Mouse (Mus musculus): ENCODE results near the gene Snx8.
"Not testable (repeated sequence)": the region's sequence is repeated elsewhere in the genome, so short reads cannot be mapped to it uniquely, and the experiment has no call there.

The Snx8 gene

DNA sequence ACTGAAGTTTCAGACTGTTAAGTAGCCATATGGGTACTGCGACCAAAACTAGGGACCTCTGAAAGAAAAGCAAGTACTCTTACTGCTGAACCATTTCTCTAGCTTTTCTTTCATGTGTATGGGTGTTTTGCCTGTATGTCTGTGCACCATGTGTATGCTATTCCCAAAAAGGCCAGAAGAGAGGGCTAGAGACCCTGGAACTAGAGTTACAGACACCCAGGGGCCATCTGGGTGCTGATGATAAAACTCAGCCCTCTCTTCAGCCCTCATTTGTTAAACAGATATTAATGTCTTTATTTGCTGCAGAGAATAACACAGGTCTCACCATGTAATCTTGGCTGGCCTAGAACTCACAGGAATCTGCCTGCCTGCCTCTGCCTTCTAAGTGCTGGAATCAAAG is 4.6 kb downstream of the Snx8 start:
- DNase-seq (ENCODE audit: low read depth, low spot score): no peak

- DNase-seq (ENCODE audit: low read depth, low spot score): no peak
Observed at GRCm38 (mm10) chr5:140383559-140383958, 5.5 kb downstream of the Snx8 start.

DNA sequence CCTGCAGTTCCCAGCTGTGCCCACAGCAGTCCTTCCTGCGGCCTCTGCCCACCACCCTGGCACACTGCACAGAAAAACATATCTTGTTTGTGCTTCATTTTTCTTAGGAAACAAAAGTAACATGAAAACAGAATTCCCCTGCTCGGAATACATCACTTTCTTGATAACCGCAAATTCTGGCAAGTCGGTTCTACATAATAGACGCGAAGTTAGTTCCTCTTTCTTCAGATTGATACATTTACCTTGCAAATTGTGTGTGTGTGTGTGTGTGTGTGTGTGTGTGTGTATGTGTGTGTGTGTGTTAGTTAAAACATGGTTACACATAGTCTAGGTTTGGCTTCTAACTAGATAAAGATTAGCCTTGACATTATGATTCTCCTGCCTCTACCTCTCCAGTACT is 6.4 kb downstream of the Snx8 start:
- DNase-seq (ENCODE audit: low read depth, low spot score): no peak

DNA sequence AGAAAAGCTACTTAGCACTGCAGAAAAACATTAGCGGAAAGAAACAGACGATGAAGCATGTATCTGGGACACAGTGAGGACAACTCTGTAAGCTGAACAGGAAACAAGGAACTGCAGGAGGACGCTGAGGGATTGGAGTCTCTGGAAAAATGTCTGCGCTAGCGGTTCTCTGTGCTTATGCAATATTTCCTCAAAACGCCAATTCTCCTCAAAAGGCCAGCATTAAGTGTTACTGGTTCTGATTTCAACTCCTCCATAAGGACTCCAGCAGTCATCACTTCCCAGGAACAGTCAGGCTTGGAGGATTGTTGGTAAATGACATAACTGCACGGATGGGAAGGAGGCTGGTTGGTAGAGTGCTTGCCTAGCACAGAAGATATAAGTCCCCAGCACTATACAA is 7.9 kb downstream of the Snx8 start:
- DNase-seq (ENCODE audit: low read depth, low spot score): no peak

DNA sequence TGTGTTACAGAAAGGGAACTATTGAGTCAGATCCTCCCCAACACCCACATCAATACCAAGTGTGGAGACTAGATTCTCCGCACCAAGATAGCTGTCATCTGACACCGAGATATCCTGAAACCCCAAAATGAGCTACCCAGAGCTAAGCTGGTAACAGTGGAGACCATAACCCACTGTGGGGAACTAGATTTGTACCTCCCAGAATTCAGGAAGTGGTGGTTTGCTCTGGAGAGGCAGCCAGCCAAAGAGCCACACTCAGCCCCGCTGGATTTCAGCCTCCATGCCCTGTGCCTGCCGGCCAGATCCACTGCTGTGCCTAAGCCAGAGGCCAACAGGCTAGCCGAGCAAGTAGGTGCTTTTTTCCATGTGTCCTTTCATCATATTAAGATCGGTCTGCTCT is 9.8 kb downstream of the Snx8 start:
- no peak for DNase-seq (ENCODE audit: low read depth, low spot score)

DNA sequence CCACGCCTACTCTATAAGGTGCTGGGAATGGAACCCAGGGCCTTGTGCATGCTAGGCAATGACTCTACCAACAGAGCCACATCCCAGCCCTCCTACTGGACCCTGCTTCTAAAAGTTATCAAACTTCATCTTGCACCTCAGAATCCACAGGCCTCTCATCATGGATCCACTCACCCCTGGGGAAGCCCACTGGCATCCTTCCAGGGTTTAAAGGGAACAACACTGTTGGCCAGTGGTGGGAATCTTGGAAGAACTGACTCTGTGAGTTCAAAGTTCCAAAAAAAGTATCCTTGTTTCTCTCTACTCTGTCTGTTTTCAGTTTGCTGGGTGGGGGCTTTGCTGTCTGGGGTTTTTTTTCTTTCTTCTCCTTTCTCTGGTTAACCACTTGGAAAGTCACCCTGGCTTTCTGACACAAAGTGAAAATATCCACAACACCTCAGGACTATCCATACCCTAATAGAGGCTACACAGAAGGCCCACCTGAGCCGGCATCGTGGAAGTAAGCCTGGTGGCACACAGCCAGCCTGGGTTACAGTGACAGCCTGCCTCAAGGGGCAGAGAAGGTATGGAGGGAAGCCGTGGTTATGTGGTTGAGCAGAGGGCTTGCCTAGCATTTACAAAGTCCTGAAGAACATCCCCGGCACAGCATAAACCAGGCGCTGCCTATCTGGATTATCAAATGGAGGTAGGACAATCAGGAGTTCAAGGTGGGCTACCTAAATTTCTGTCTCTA is 10.8 kb downstream of the Snx8 start:
- no peak for DNase-seq (ENCODE audit: low read depth, low spot score)

GRCm38 (mm10) chr5:140375249-140375829 is 13.7 kb downstream of the Snx8 start:
- DNase-seq (ENCODE audit: low read depth, low spot score): no peak

GRCm38 (mm10) chr5:140374226-140374625 is 14.8 kb downstream of the Snx8 start:
- peak; percentile 53 for DNase-seq (ENCODE audit: low read depth, low spot score)

- DNase-seq (ENCODE audit: low read depth, low spot score): no peak
Observed at GRCm38 (mm10) chr5:140373711-140374110, 15.4 kb downstream of the Snx8 start.

GRCm38 (mm10) chr5:140371671-140372070 is 17.4 kb downstream of the Snx8 start:
- DNase-seq (ENCODE audit: low read depth, low spot score): peak; percentile 50

DNA sequence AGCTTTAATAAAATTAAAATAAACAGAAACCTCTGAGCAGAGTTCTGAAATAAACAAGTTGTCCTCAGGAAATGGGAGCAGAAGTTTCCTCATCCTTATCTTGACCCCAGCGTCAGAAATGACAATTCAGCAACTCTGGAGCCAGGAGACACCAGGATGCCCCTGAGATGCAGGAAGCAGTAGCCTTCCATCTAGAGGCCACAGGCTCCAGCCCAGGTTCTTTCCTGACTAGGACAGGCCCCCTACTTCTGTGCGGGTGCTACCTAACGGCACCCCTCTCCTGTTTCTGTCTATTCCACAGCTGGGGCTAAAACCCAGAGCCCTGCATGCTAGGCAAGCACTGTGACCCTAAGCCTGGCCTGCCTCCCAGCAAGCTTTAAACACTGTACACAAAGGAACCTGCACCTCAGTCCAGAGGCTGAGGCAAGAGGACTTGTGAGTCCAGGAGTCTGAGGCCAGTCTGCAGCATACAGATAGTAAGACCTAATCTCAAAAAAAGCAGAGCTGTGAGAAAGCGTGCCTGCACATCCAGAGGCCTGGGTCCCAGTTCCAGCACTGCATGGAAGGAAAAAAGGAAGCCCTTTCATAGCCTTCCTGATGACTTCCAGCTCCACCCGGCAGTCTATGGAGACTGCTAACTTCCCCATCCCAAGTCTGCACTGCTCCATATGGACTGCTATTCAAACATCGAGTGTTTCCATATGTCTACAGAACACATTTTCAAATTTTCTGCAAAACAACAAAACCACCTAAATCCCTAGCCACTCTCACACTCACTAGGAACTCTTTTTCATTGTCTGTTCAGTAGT is 18.4 kb downstream of the Snx8 start:
- no peak for DNase-seq (ENCODE audit: low read depth, low spot score)

GRCm38 (mm10) chr5:140369466-140369865 is 19.6 kb downstream of the Snx8 start:
- DNase-seq (ENCODE audit: low read depth, low spot score): no peak

GRCm38 (mm10) chr5:140368926-140369325 is 20.1 kb downstream of the Snx8 start:
- DNase-seq (ENCODE audit: low read depth, low spot score): no peak

DNA sequence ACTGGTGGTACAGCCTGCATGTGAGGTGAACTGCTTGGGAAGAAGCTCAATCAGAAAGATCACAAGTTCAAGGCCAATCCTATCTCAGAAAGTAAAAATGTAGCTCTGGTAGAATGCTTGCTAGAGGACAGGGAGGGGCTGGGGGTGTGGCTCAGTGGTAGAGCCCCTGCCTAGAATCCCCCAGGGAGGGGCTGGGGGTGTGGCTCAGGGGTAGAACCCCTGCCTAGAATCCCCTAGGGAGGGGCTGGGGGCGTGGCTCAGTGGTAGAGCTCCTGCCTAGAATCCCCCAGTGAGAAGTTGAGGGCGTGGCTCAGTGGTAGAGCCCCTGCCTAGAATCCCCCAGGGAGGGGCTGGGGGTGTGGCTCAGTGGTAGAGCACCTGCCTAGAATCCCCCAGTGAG is 20.9 kb downstream of the Snx8 start:
- DNase-seq (ENCODE audit: low read depth, low spot score): not testable (repeated sequence)

- DNase-seq (ENCODE audit: low read depth, low spot score): no peak
Observed at GRCm38 (mm10) chr5:140364415-140364814, 24.6 kb downstream of the Snx8 start.

- DNase-seq (ENCODE audit: low read depth, low spot score): no peak
Observed at GRCm38 (mm10) chr5:140359930-140360674, 29.0 kb downstream of the Snx8 start.

DNA sequence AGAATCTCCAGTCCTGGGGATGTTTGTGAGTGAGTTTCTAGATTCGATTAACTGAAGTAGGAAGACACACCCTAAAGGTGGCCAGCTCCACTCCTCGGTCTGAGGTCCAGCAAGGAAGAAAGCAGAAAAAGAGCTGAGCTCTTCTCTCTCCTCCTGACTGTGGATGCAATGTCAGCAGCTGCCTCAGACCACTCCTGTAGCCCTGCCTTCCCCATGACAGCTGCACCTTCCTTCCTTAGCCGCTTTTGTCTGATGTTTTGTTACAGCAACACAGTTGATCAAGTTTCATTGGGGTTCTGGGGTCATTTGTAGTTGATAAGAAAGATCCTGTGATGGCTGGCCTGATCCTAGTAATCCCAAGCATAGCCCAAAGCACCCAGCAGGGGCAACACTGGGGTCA is 31.6 kb downstream of the Snx8 start:
- DNase-seq (ENCODE audit: low read depth, low spot score): no peak

GRCm38 (mm10) chr5:140355934-140356333 is 33.1 kb downstream of the Snx8 start:
- no peak for DNase-seq (ENCODE audit: low read depth, low spot score)

- no peak for DNase-seq (ENCODE audit: low read depth, low spot score)
Observed at GRCm38 (mm10) chr5:140352352-140352751, 36.7 kb downstream of the Snx8 start.

DNA sequence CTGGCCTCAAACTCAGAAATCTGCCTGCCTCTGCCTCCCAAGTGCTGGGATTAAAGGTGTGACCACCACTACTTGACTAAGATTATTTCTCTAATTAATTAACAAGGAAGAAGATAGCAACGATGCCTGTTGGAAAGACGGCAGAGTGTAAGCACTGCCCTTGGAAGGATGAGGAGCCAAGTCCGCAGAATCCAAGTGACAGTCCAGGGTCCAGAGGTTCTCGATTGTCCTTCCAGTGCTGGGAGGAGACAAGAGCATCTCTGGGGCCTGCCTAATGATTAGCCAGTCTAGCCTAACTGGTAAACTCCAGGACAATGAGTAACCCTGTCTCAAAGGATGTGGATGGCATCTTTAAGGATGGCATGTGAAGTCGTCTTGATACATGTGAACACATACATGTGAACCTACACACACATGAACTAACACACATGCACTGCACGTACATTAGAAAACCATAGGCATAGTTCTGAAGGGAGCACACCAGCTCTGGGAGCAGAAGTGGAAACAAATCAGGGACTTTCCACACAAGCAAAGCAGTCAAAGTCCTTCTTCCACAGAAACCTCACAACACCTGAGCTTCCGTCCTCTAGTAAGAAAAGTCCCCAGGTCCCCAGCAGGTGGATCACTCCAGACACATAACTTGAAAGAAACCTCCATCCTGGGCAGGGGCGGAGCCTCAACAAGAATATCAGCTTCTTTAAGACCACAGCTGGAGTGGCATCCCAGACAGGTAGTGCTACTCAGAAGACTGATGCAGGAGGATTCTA is 38.1 kb downstream of the Snx8 start:
- DNase-seq (ENCODE audit: low read depth, low spot score): no peak

- DNase-seq (ENCODE audit: low read depth, low spot score): no peak
Observed at GRCm38 (mm10) chr5:140349882-140350281, 39.2 kb downstream of the Snx8 start.

All from telencephalon, adult 2 months (tissue).